Mouse (Mus musculus) monocyte, adult 5-6 weeks (primary cell): Measurements from ENCODE around the gene Olfr1184. TPM values are rescaled to one million over a fixed set of nuclear protein-coding genes. Genes with fewer than 3 reads are reported as not detected.
"Not testable (repeated sequence)": the region's sequence is repeated elsewhere in the genome, so short reads cannot be mapped to it uniquely, and the experiment has no call there.

Experiments used
- ATAC-seq: fragments of 153-309, 156-312 bp; replicated peaks from 2 replicates; pipeline ENCODE4 v1.8.0; 2017; ENCODE audit warnings: mild to moderate bottlenecking; ENCODE audit not compliant: low TSS enrichment, insufficient number of reproducible peaks, severe bottlenecking, poor library complexity, low FRiP score
- total RNA-seq: library from RNA; stranded (forward); fragments of 200-1000, 200-491, 200-594 nt; gene quantifications from 3 replicates; pipeline ENCODE4 v1.2.3, GENCODE M21; 2017

Olfr1184 gene
- total RNA-seq: not detected in 3 replicates

DNA sequence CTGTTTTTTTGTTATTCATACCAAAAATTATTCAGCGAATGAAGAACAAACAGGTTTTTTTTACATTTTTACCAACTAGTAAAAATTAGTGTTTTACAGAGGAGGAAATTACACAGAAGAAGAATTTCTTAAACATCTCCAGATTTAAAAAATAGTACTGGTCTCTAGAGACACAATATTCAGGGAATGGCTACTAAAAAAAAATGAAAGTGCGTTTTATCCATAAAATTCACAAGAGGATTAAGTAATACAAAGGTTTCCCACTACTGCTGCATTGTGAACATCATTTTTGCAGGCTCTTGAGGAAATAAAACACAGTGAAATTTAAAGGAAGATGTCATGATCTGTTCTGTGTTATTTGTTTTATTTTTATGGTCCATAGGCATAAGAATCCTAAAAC, at the start of gene Olfr1184:
Gene Olfr1184, plus strand, starts transcription at position 301 of the 400 bp plus-strand sequence.
- ATAC-seq: no peak

DNA sequence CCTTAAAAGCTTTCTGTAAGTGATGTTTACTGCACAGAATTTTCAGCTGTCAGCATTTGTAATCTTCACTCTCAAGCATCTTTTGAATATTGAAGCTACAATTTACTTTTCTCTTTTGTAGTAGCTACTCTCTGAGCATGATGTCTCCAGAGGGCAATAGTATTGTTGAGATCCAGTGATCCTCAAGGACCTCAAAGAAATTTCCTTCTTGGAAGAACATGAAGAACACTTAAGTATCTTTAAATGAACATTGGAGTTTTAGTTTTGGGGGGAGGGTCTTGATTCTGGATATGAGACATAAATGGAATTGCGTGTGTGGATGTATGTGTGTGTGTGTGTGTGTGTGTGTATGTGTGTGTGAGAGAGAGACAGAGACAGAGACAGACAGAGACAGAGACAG, 34.4 kb upstream of the Olfr1184 start, which contains the start of gene Gm13757:
Gene Gm13757, minus strand, starts transcription at position 101 of the 400 bp plus-strand sequence.
- ATAC-seq: no peak

DNA sequence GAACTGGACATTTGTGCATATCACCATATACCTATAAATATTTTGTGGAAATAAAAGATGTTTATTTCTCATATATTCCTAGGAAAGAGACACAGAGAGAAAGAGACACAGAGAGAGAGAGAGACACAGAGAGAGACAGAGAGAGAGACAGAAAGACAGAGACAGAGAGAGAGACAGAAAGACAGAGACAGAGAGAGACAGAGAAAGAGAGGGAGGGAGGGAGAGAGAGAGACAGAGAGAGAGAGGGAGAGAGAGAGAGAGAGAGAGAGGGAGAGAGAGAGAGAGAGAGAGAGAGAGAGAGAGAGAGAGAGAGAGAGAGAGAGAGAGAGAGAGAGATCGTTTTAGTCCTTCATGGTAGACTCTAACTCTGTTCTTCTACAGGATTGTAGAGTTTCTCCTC, 28.8 kb upstream of the Olfr1184 start, which contains the start of gene Olfr1183:
Gene Olfr1183, plus strand, starts transcription at position 301 of the 400 bp plus-strand sequence.
- not testable (repeated sequence) for ATAC-seq

DNA sequence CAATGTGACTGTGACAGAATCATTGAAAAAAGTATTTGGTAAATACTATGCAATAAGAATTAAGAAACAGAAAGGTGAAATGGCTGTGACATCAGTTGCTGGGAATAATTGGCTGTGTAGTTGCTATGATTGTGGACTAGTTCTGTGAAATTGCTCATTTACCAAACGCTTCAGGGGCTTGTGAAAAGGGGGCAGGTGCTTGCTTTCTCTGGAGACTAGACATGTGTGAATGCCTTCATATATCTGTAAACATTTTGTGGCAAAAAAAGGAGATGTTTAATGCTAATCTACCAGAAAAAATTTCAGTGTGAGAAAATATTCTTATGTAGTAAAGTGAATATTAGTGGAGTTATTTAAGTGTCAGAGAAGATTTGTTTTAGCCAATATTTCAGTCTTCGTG, 9.6 kb downstream of the Olfr1184 start, which contains the start of gene Olfr1185-ps1:
Gene Olfr1185-ps1, plus strand, starts transcription at position 301 of the 400 bp plus-strand sequence.
- ATAC-seq: no peak

DNA sequence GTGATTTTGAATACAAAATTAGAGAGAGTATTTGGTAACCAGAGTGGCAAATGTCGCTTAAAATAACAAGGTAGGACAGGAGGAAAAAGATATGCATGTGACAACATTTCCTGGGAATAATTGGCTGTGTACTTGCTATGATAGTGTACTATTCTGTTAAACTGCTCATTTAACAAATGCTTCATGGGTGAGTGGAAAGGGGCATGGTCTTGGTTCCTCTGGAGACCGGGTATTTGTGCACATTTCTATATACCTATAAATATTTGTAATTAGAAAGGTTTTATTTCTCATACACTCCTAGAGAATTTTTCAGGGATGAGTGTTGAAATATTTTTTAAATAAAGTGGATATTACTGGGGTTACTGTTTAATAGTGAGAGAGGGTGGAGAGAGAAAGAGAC, 34.9 kb downstream of the Olfr1184 start, which contains the start of gene Olfr1186:
Gene Olfr1186, plus strand, starts transcription at position 301 of the 400 bp plus-strand sequence.
- no peak for ATAC-seq

DNA sequence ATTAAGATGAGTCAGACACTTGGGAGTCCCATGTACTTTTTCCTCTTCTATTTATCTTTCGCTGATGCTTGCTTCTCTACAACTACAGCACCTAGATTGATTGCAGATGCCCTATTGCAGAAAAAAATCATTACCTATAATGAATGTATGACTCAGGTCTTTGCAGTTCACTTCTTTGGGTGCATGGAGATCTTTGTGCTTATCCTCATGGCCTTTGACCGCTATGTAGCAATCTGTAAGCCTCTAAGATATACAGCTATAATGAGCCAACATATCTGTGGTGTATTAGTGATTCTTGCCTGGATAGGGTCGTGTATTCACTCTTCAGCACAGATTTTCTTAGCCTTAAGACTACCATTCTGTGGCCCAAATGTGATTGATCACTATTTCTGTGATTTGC, 42.3 kb downstream of the Olfr1184 start:
- no peak for ATAC-seq

Other genes with a start within 250 kb of the Olfr1184 start
- 0.53 TPM in 1 of 3 replicates, not detected in the others for gene Olfr1173, start 203.7 kb upstream of the Olfr1184 start, total RNA-seq
- gene Olfr1174-ps, start 168.5 kb upstream of the Olfr1184 start, total RNA-seq: not detected in 3 replicates
- 0.19 TPM in 1 of 3 replicates, not detected in the others for gene Olfr1175-ps, start 156.4 kb upstream of the Olfr1184 start, total RNA-seq
- not detected in 3 replicates for gene Olfr1176, start 146.9 kb upstream of the Olfr1184 start, total RNA-seq
- not detected in 3 replicates for gene Olfr1177-ps, start 137.1 kb upstream of the Olfr1184 start, total RNA-seq
- not detected in 3 replicates for gene Olfr1178, start 96.5 kb upstream of the Olfr1184 start, total RNA-seq
- gene Olfr1179, start 77.1 kb upstream of the Olfr1184 start, total RNA-seq: not detected in 3 replicates
- not detected in 3 replicates for gene Olfr1180, start 64.4 kb upstream of the Olfr1184 start, total RNA-seq
- gene Olfr1181, start 57.4 kb upstream of the Olfr1184 start, total RNA-seq: not detected in 3 replicates
- not detected in 3 replicates for gene Gm13757, start 34.5 kb upstream of the Olfr1184 start, total RNA-seq
- gene Olfr1183, start 28.7 kb upstream of the Olfr1184 start, total RNA-seq: 0.19 TPM in 1 of 3 replicates, not detected in the others
- gene Olfr1185-ps1, start 9.7 kb downstream of the Olfr1184 start, total RNA-seq: not detected in 3 replicates
- gene Olfr1186, start 35.0 kb downstream of the Olfr1184 start, total RNA-seq: not detected in 3 replicates
- not detected in 3 replicates for gene Olfr1188, start 73.3 kb downstream of the Olfr1184 start, total RNA-seq
- not detected in 3 replicates for gene Olfr1189, start 102.9 kb downstream of the Olfr1184 start, total RNA-seq
- gene Olfr1191-ps1, start 156.9 kb downstream of the Olfr1184 start, total RNA-seq: not detected in 3 replicates
- gene Olfr1192-ps1, start 164.9 kb downstream of the Olfr1184 start, total RNA-seq: not detected in 3 replicates
- gene Olfr1193, start 192.0 kb downstream of the Olfr1184 start, total RNA-seq: not detected in 3 replicates
- gene Olfr1195, start 205.6 kb downstream of the Olfr1184 start, total RNA-seq: not detected in 3 replicates
- not detected in 3 replicates for gene Olfr1196, start 221.0 kb downstream of the Olfr1184 start, total RNA-seq
- gene Olfr1197, start 248.8 kb downstream of the Olfr1184 start, total RNA-seq: not detected in 3 replicates